Mouse (Mus musculus) lung, embryonic 16.5 days (tissue): ENCODE data around the gene Evi2b. TPM values are rescaled to one million over a fixed set of nuclear protein-coding genes. Genes with fewer than 3 reads are reported as not detected.

Source experiments
- ATAC-seq: fragments of 200-750 bp; cut with Nextera tagmentation; 2 replicates; pipeline ENCODE4 v1.8.0; 2017; ENCODE audit warnings: low read depth, mild to moderate bottlenecking, moderate library complexity
- H3K27ac ChIP-seq: fragments of 300-500 bp; sonication (generic); 2 replicates; pipeline ENCODE4 v1.5.1; 2014; ENCODE audit warnings: mild to moderate bottlenecking, control low read depth, low read length
- H3K27me3 ChIP-seq: fragments of 300-500 bp; sonication (generic); 2 replicates; pipeline ENCODE4 v1.6.1; 2014; ENCODE audit warnings: low read depth, low read length, mixed read lengths; ENCODE audit not compliant: control insufficient read depth, insufficient read depth
- H3K36me3 ChIP-seq: fragments of 300-500 bp; sonication (generic); 2 replicates; pipeline ENCODE4 v1.6.1; 2014; ENCODE audit warnings: low read length; ENCODE audit not compliant: control insufficient read depth, insufficient read depth
- H3K4me1 ChIP-seq: fragments of 300-500 bp; sonication (generic); replicated peaks from 2 replicates; pipeline ENCODE4 v1.6.1; 2014; ENCODE audit warnings: low read length, mixed read lengths; ENCODE audit not compliant: control insufficient read depth, insufficient read depth
- H3K4me2 ChIP-seq: fragments of 300-500 bp; sonication (generic); 2 replicates; pipeline ENCODE4 v1.6.1; 2014; ENCODE audit warnings: low read depth, low read length, control low read depth
- H3K4me3 ChIP-seq: fragments of 300-500 bp; sonication (generic); 2 replicates; pipeline ENCODE4 v1.5.1; 2014; ENCODE audit warnings: mild to moderate bottlenecking, low read length, control low read depth
- H3K9ac ChIP-seq: fragments of 300-500 bp; sonication (generic); 2 replicates; pipeline ENCODE4 v1.6.1; 2014; ENCODE audit warnings: low read length, control low read depth
- H3K9me3 ChIP-seq: fragments of 300-500 bp; sonication (generic); 2 replicates; pipeline ENCODE4 v1.6.1; 2016; ENCODE audit warnings: low read length; ENCODE audit not compliant: control insufficient read depth
- WGBS: fragments of 180-500 bp; shearing (Covaris S2); extraction: QIAGEN DNeasy Blood & Tissue Kit; methylation state at CpG from one replicate; pipeline ENCODE4 v1.1.7; 2014; 5-methylcytosine and 5-hydroxymethylcytosine counted together
- polyA plus RNA-seq: library from polyadenylated mRNA; unstranded; fragments of >200 nt; fragmentation: Nextera tagmentation; extraction: Ambion mirVana; gene quantifications from 2 replicates; pipeline ENCODE4 v1.2.1, GENCODE M21; 2015

Evi2b gene
- polyA plus RNA-seq, 1 experiment from 2014 or later, result 1.9 TPM

GRCm38 (mm10) chr11:79533950-79534690 is 10.6 kb upstream of the Evi2b start:
- H3K27ac ChIP-seq, result peak overlapping the region; percentile 66
- no peaks in the 10 kb centered on the region for H3K27me3 ChIP-seq
- H3K4me2 ChIP-seq, result no peak overlapping the region
- H3K4me3 ChIP-seq, result no peak overlapping the region
- 54% methylated on average over 8 of the region's 8 CpGs for WGBS
- no peaks in the 10 kb centered on the region for H3K36me3 ChIP-seq
- H3K4me1 ChIP-seq, result peaks cover 10% of the 10 kb centered on the region
- no peak overlapping the region for H3K9ac ChIP-seq
- H3K9me3 ChIP-seq, result no peaks in the 10 kb centered on the region
- ATAC-seq, result peak; percentile 84

GRCm38 (mm10) chr11:79533311-79533710 is 9.7 kb upstream of the Evi2b start:
- no peaks in the 10 kb centered on the region for H3K36me3 ChIP-seq
- H3K4me2 ChIP-seq, result no peak overlapping the region
- WGBS, result 69% methylated on average over 6 of the region's 6 CpGs
- peaks cover 10% of the 10 kb centered on the region for H3K4me1 ChIP-seq
- ATAC-seq, result peak; percentile 58; the same call in 1 of the 2 replicates
- no peaks in the 10 kb centered on the region for H3K9me3 ChIP-seq
- no peak overlapping the region for H3K9ac ChIP-seq
- no peak overlapping the region for H3K4me3 ChIP-seq
- no peak overlapping the region for H3K27ac ChIP-seq
- no peaks in the 10 kb centered on the region for H3K27me3 ChIP-seq

GRCm38 (mm10) chr11:79531485-79531884 is 7.9 kb upstream of the Evi2b start:
- no peak overlapping the region for H3K9ac ChIP-seq
- H3K4me3 ChIP-seq, result no peak overlapping the region
- no peaks in the 10 kb centered on the region for H3K9me3 ChIP-seq
- H3K4me2 ChIP-seq, result no peak overlapping the region
- no peak for ATAC-seq
- 90% methylated on average over 4 of the region's 4 CpGs for WGBS
- no peaks in the 10 kb centered on the region for H3K27me3 ChIP-seq
- peaks cover 10% of the 10 kb centered on the region for H3K4me1 ChIP-seq
- no peak overlapping the region for H3K27ac ChIP-seq
- no peaks in the 10 kb centered on the region for H3K36me3 ChIP-seq

- Histone ChIP-seq H3K27ac (no peak overlapping the region), H3K4me2 (no peak overlapping the region), H3K9ac (no peak overlapping the region), H3K4me3 (no peak overlapping the region), H3K9me3 (no peaks in the 10 kb centered on the region), H3K27me3 (no peaks in the 10 kb centered on the region), H3K36me3 (no peaks in the 10 kb centered on the region), H3K4me1 (peaks cover 10% of the 10 kb centered on the region)
- WGBS, result 85% methylated on average over 11 of the region's 11 CpGs
- ATAC-seq, result no peak
Observed at GRCm38 (mm10) chr11:79530774-79531173, 7.2 kb upstream of the Evi2b start.

GRCm38 (mm10) chr11:79530333-79530761 is 6.8 kb upstream of the Evi2b start, which contains the start of the genes Evi2 and Evi2a:
Gene Evi2 (minus strand): TSS chr11:79530589.
Gene Evi2a (minus strand): TSS chr11:79530609.
- ATAC-seq, result no peak
- no peak within 1 kb of the TSS for H3K27ac ChIP-seq
- no peak within 1 kb of the TSS for H3K9ac ChIP-seq
- peaks cover 10% of the 10 kb centered on the region for H3K4me1 ChIP-seq
- no peak within 1 kb of the TSS for H3K4me2 ChIP-seq
- no peaks in the 10 kb centered on the region for H3K36me3 ChIP-seq
- H3K27me3 ChIP-seq, result no peaks in the 10 kb centered on the region
- H3K9me3 ChIP-seq, result no peaks in the 10 kb centered on the region
- H3K4me3 ChIP-seq, result no peak within 1 kb of the TSS
- 73% methylated on average over 7 of the region's 7 CpGs for WGBS

GRCm38 (mm10) chr11:79529736-79530135 is 6.2 kb upstream of the Evi2b start:
- ATAC-seq, result no peak
- peaks cover 8% of the 10 kb centered on the region for H3K4me1 ChIP-seq

GRCm38 (mm10) chr11:79529226-79529625 is 5.7 kb upstream of the Evi2b start:
- no peak for ATAC-seq
- WGBS, result 92% methylated on average over 6 of the region's 6 CpGs

More at GRCm38 (mm10) chr11:79529736-79530135, 6.2 kb upstream of the Evi2b start:
- Histone ChIP-seq H3K4me2 (no peak overlapping the region), H3K27me3 (no peaks in the 10 kb centered on the region), H3K27ac (no peak overlapping the region), H3K4me3 (no peak overlapping the region), H3K9ac (no peak overlapping the region), H3K9me3 (no peaks in the 10 kb centered on the region), H3K36me3 (no peaks in the 10 kb centered on the region)
- WGBS, result 74% methylated on average over 2 of the region's 2 CpGs

GRCm38 (mm10) chr11:79528601-79529000 is 5.0 kb upstream of the Evi2b start:
- H3K27ac ChIP-seq, result no peak overlapping the region
- no peak overlapping the region for H3K4me2 ChIP-seq
- no peaks in the 10 kb centered on the region for H3K9me3 ChIP-seq
- no peaks in the 10 kb centered on the region for H3K27me3 ChIP-seq
- H3K4me3 ChIP-seq, result no peak overlapping the region
- no peaks in the 10 kb centered on the region for H3K36me3 ChIP-seq
- ATAC-seq, result no peak
- no peak overlapping the region for H3K9ac ChIP-seq
- WGBS, result 84% methylated on average over 3 of the region's 3 CpGs
- H3K4me1 ChIP-seq, result 0 out of 2 replicates have a peak, but pooled peaks cover 3% of the 10 kb centered on the region

More at GRCm38 (mm10) chr11:79529226-79529625, 5.7 kb upstream of the Evi2b start:
- Histone ChIP-seq H3K4me3 (no peak overlapping the region), H3K9ac (no peak overlapping the region), H3K27me3 (no peaks in the 10 kb centered on the region), H3K4me1 (peaks cover 8% of the 10 kb centered on the region), H3K27ac (no peak overlapping the region), H3K36me3 (no peaks in the 10 kb centered on the region), H3K9me3 (no peaks in the 10 kb centered on the region), H3K4me2 (no peak overlapping the region)

- no peaks in the 10 kb centered on the region for H3K36me3 ChIP-seq
- no peak overlapping the region for H3K4me3 ChIP-seq
- H3K9ac ChIP-seq, result no peak overlapping the region
- no peak for ATAC-seq
- H3K27ac ChIP-seq, result no peak overlapping the region
- H3K9me3 ChIP-seq, result no peaks in the 10 kb centered on the region
- no peak overlapping the region for H3K4me2 ChIP-seq
- WGBS, result 81% methylated on average over 5 of the region's 5 CpGs
- no peaks in the 10 kb centered on the region for H3K4me1 ChIP-seq
- no peaks in the 10 kb centered on the region for H3K27me3 ChIP-seq
Observed at GRCm38 (mm10) chr11:79527739-79528384, 4.3 kb upstream of the Evi2b start.
